Mouse (Mus musculus) MEL (cell line): ENCODE results near the gene Babam2. TPM values are rescaled to one million over a fixed set of nuclear protein-coding genes. Genes with fewer than 3 reads are reported as not detected.

Experiments
- DNase-seq: peaks from one replicate; pipeline ENCODE4 v3.0.0; 2011; ENCODE audit warnings: low read depth, low spot score
- H3K27ac ChIP-seq: 2 replicates; pipeline ENCODE4 v1.5.1; 2012; ENCODE audit warnings: low read depth, mild to moderate bottlenecking, control low read depth, low read length, moderate library complexity; ENCODE audit not compliant: control insufficient read depth
- H3K27me3 ChIP-seq, 2 experiments: fragments of 150-350 bp in 1 of 2; sonication (generic) in 1 of 2; 2 replicates each; pipeline ENCODE4 v1.6.1; 2012; ENCODE audit warnings: low read length in 2 of 2, mild to moderate bottlenecking in 2 of 2, improper control_type of control experiment in 1 of 2, moderate library complexity in 1 of 2; ENCODE audit not compliant: insufficient read depth in 2 of 2, control insufficient read depth in 1 of 2
- H3K36me3 ChIP-seq, 2 experiments: 2 replicates each; pipeline ENCODE4 v1.6.1; 2012 to 2014; ENCODE audit warnings: low read length in 2 of 2, improper control_type of control experiment in 1 of 2, inconsistent platforms in 1 of 2, mild to moderate bottlenecking in 1 of 2; ENCODE audit not compliant: insufficient read depth in 2 of 2, control insufficient read depth in 1 of 2
- H3K4me1 ChIP-seq, 2 experiments: fragments of 150-350 bp in 1 of 2; sonication (generic) in 1 of 2; 2 replicates each; pipeline ENCODE4 v1.6.1; 2012; ENCODE audit warnings: low read length in 2 of 2, improper control_type of control experiment in 1 of 2, mild to moderate bottlenecking in 1 of 2; ENCODE audit not compliant: insufficient read depth in 2 of 2, control insufficient read depth in 1 of 2
- H3K4me3 ChIP-seq, 2 experiments: fragments of 150-350 bp in 1 of 2; sonication (generic) in 1 of 2; 2 replicates each; pipeline ENCODE4 v1.5.1; 2012; ENCODE audit warnings: low read depth in 2 of 2, low read length in 2 of 2, mild to moderate bottlenecking in 2 of 2, moderate library complexity in 2 of 2, control low read depth in 1 of 2, improper control_type of control experiment in 1 of 2; ENCODE audit not compliant: control insufficient read depth in 1 of 2, insufficient read depth in 1 of 2
- H3K79me2 ChIP-seq: 2 replicates; pipeline ENCODE4 v1.6.1; 2012; ENCODE audit warnings: mild to moderate bottlenecking, low read length, moderate library complexity; ENCODE audit not compliant: control insufficient read depth, poor library complexity, insufficient read depth
- H3K9ac ChIP-seq: 2 replicates; pipeline ENCODE4 v1.6.1; 2012; ENCODE audit warnings: low read depth, mild to moderate bottlenecking, control low read depth, low read length, moderate library complexity; ENCODE audit not compliant: control insufficient read depth, poor library complexity, severe bottlenecking
- H3K9me3 ChIP-seq: fragments of 150-350 bp; sonication (generic); replicated peaks from 2 replicates; pipeline ENCODE4 v1.6.1; 2012; ENCODE audit warnings: mild to moderate bottlenecking, low read length, improper control_type of control experiment, moderate library complexity; ENCODE audit not compliant: insufficient read depth
- CHD1 ChIP-seq: IDR thresholded peaks from 2 replicates; pipeline ENCODE4 v1.6.1; 2012; ENCODE audit warnings: low read depth, mild to moderate bottlenecking, inconsistent platforms, low read length, improper control_type of control experiment
- E2F4 ChIP-seq: IDR thresholded peaks from 2 replicates; pipeline ENCODE4 v1.6.1; 2011; ENCODE audit warnings: low read depth, low read length, improper control_type of control experiment, borderline replicate concordance
- EP300 ChIP-seq, 2 experiments: IDR thresholded peaks; 2 replicates each; pipeline ENCODE4 v1.6.1; 2011; ENCODE audit warnings: improper control_type of control experiment in 2 of 2, low read length in 2 of 2, low read depth in 1 of 2, mild to moderate bottlenecking in 1 of 2
- GATA1 ChIP-seq: IDR thresholded peaks from 2 replicates; pipeline ENCODE4 v1.6.1; 2011; ENCODE audit warnings: low read depth, low read length, improper control_type of control experiment
- HCFC1 ChIP-seq: IDR thresholded peaks from 2 replicates; pipeline ENCODE4 v1.6.1; 2012; ENCODE audit warnings: low read depth, mild to moderate bottlenecking, inconsistent platforms, low read length, improper control_type of control experiment, moderate library complexity
- MYC ChIP-seq: IDR thresholded peaks from 2 replicates; pipeline ENCODE4 v1.6.1; 2011; ENCODE audit warnings: low read depth, mild to moderate bottlenecking, low read length, improper control_type of control experiment, moderate library complexity
- SMC3 ChIP-seq: IDR thresholded peaks from 2 replicates; pipeline ENCODE4 v1.6.1; 2011; ENCODE audit warnings: low read depth, low read length, improper control_type of control experiment
- ZKSCAN1 ChIP-seq: IDR thresholded peaks from 2 replicates; pipeline ENCODE4 v1.6.1; 2012; ENCODE audit warnings: low read depth, mild to moderate bottlenecking, inconsistent platforms, low read length, improper control_type of control experiment, moderate library complexity
- polyA plus RNA-seq, 2 experiments: library from polyadenylated mRNA; stranded (reverse) in 1 of 2; unstranded in 1 of 2; fragments of >175 nt in 1 of 2; fragments of >200 nt in 1 of 2; gene quantifications; 2 replicates each; pipeline versions ENCODE4 v1.2.1 to v1.2.4; 2012; ENCODE audit warnings: low replicate concordance in 2 of 2, low read depth in 1 of 2; ENCODE audit not compliant: insufficient read length in 2 of 2, insufficient read depth in 1 of 2, missing spikeins in 1 of 2
- total RNA-seq: library from RNA; depleted of rRNA; stranded (reverse); fragments of 300-350 nt; gene quantifications from 2 replicates; pipeline ENCODE4 v1.2.3, GENCODE M21; 2012; rRNA removed

The Babam2 gene
- total and polyA plus RNA-seq, 3 experiments: 43.3 to 86.6 TPM; not detected in 1

DNA sequence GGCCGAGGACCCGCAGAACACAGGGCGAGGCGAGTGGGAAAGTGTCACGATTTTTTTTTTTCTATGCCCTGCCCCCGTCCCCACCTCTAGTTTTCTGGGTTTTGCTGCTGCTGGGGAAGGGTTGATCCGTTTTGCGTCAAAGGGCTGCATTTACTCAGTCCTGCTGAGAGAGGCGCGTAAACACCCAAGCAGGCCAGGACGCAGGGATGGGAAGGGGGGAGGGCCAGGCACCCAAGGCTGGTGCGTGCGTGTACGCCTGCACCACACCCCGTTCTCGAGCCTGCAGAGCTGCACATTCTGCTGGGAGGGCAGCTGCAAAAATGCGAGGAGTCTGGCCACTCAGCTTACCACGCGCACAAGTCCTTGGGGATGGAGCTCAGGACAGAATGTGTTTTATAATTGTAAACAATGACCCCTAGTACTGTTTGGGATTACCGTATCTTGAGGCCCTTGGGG is 436.1 kb downstream of the Babam2 start:
- Histone ChIP-seq H3K79me2 (peaks cover 17% of the 10 kb centered on the region), H3K36me3 (peaks cover 0 to 16% of the 10 kb centered on the region in 2 experiments; a peak in 2 of 4 replicates), H3K9me3 (no peaks in the 10 kb centered on the region), H3K27ac (no peak overlapping the region), H3K27me3 (0 out of 4 replicates have a peak, but pooled peaks cover 0 to 1% of the 10 kb centered on the region in 2 experiments), H3K4me1 (peaks cover 0 to 13% of the 10 kb centered on the region in 2 experiments; a peak in 2 of 4 replicates), H3K4me3 (peak overlapping the region; percentile 53 to 82), H3K9ac (peak overlapping the region; percentile 93)
- TF ChIP-seq HCFC1 (no peak), SMC3 (peak; percentile 4; the same call in 1 of the 2 replicates)
- DNase-seq: peak; percentile 61

- peaks cover 0 to 22% of the 10 kb centered on the region in 2 experiments; a peak in 2 of 4 replicates for H3K36me3 ChIP-seq
- H3K9me3 ChIP-seq: no peaks in the 10 kb centered on the region
- peak; percentile 82 for DNase-seq
- peaks cover 17% of the 10 kb centered on the region for H3K79me2 ChIP-seq
- TF ChIP-seq CHD1: peak; percentile 8; the same call in 1 of the 2 replicates
- no peak for TF ChIP-seq MYC
- 0 out of 2 replicates have a peak, but pooled peaks have one; percentile 12 for TF ChIP-seq E2F4
- TF ChIP-seq EP300 (IDR thresholded peaks at IDR 0.05; ENCODE audit: low read depth in 1 of 2, low read length in 2 of 2): peak in 1 of 2 experiments; percentile 59; a peak in 3 of 4 replicates
- TF ChIP-seq GATA1: peak; percentile 62; the same call in 1 of the 2 replicates
- no peak for TF ChIP-seq ZKSCAN1
- H3K4me3 ChIP-seq: peak overlapping the region; percentile 53 to 82
- 0 out of 4 replicates have a peak, but pooled peaks cover 0 to 1% of the 10 kb centered on the region in 2 experiments for H3K27me3 ChIP-seq
- H3K9ac ChIP-seq: peak overlapping the region; percentile 93
- H3K27ac ChIP-seq: peak overlapping the region; percentile 43
- peaks cover 0 to 18% of the 10 kb centered on the region in 2 experiments; a peak in 2 of 4 replicates for H3K4me1 ChIP-seq
Measured at GRCm38 (mm10) chr5:32134051-32134732, 436.7 kb downstream of the Babam2 start.

Other genes with a start within 250 kb of the Babam2 start
- gene Zfp512, start 245.3 kb upstream of the Babam2 start, total RNA-seq: 32.9 and 36.6 TPM in 2 replicates
- 10 to 100 TPM in 1 of 2 experiments, not detected in 1; 47.0 TPM for gene Zfp512, start 245.3 kb upstream of the Babam2 start, polyA plus RNA-seq
- gene 4930548H24Rik, start 211.9 kb upstream of the Babam2 start, total RNA-seq: 0.13 and 0.15 TPM in 2 replicates
- gene 4930548H24Rik, start 211.9 kb upstream of the Babam2 start, polyA plus RNA-seq: under 1 TPM in 1 of 2 experiments, not detected in 1; 0.13 TPM
- gene Gpn1, start 202.9 kb upstream of the Babam2 start, total RNA-seq: 59.0 and 75.6 TPM in 2 replicates
- gene Gpn1, start 202.9 kb upstream of the Babam2 start, polyA plus RNA-seq: 100 to 1,000 TPM in 1 of 2 experiments, not detected in 1; 125 TPM
- gene Slc4a1ap, start 170.7 kb upstream of the Babam2 start, total RNA-seq: 37.6 and 41.7 TPM in 2 replicates
- gene Slc4a1ap, start 170.7 kb upstream of the Babam2 start, polyA plus RNA-seq: 100 to 1,000 TPM in 1 of 2 experiments, 10 to 100 TPM in 1; 41.6 to 523 TPM
- gene Supt7l, start 169.9 kb upstream of the Babam2 start, total RNA-seq: 15.9 and 19.3 TPM in 2 replicates
- 10 to 100 TPM in 1 of 2 experiments, not detected in 1; 23.6 TPM for gene Supt7l, start 169.9 kb upstream of the Babam2 start, polyA plus RNA-seq
- gene Mrpl33, start 100.7 kb upstream of the Babam2 start, total RNA-seq: 239 and 249 TPM in 2 replicates
- 100 to 1,000 TPM in 1 of 2 experiments, not detected in 1; 158 TPM for gene Mrpl33, start 100.7 kb upstream of the Babam2 start, polyA plus RNA-seq
- 23.8 and 34.3 TPM in 2 replicates for gene Rbks, start 57 bp upstream of the Babam2 start, total RNA-seq
- gene Rbks, start 57 bp upstream of the Babam2 start, polyA plus RNA-seq: 10 to 100 TPM in 1 of 2 experiments, not detected in 1; 47.4 TPM